Mouse (Mus musculus): Measurements from ENCODE around the gene Id2. TPM values are rescaled to one million over a fixed set of nuclear protein-coding genes. Genes with fewer than 3 reads are reported as not detected.

Gene Id2
- total and polyA plus RNA-seq, 2 experiments from 2014 or later: 239 to 515 TPM

DNA sequence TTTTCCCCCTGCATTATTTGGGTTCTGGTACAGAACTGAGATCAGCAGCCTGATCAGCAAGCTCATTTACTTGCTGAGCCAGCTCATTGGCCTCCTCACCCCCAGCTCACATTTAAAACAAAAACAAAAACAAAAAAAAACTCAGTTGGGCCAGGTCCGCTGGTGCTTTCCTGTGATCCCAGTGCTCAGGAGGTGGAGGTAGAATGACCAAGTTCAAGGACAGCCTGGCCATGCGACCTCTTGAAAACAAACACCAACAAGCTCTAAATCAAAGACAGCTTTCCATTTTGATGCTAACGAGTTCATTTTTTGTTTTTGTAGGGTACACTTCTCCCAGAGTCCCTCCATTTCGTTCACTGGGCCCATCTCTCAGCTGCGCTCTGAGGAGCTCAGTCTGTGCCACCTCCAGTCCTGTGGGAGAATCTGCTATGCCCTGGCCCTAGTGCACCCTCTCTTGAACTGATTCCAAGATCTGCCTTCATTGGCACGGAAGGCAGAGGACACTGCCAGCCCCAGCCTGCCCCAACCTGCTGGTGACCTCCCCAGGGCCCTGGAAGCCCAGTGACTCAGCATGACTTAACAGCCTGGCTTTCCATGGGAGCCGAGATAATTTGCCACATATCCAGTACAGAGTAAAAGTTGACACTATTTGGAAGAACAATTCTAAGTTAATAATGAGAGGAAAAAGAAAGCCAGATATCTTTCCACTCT lies 13.2 kb upstream of the Id2 start:
- Histone ChIP-seq H3K4me1 (ENCODE audit: insufficient read depth) (no peaks in the 10 kb centered on the region), H3K4me3 (ENCODE audit: low read depth, low read length) (no peak overlapping the region), H3K9me3 (ENCODE audit: low read length) (no peaks in the 10 kb centered on the region), H3K9ac (no peak overlapping the region), H3K36me3 (ENCODE audit: insufficient read depth) (no peaks in the 10 kb centered on the region), H3K27ac (ENCODE audit: low read depth, low read length) (no peak overlapping the region), H3K27me3 (ENCODE audit: insufficient read depth, low read length) (no peaks in the 10 kb centered on the region), H3K4me2 (ENCODE audit: low read depth) (no peak overlapping the region)
- ATAC-seq (peak; percentile 25; the same call in 1 of the 2 replicates), DNase-seq (no peak)
- WGBS: 49% methylated on average over 7 of the region's 7 CpGs
- TF ChIP-seq CTCF (IDR thresholded peaks at IDR 0.05; ENCODE audit: low read depth): no peak

GRCm38 (mm10) chr12:25108865-25109264 lies 11.9 kb upstream of the Id2 start:
- no peak for TF ChIP-seq CTCF (IDR thresholded peaks at IDR 0.05; ENCODE audit: low read depth)
- no peaks in the 10 kb centered on the region for H3K27me3 ChIP-seq (ENCODE audit: insufficient read depth, low read length)
- H3K4me3 ChIP-seq (ENCODE audit: low read depth, low read length): no peak overlapping the region
- no peak overlapping the region for H3K27ac ChIP-seq (ENCODE audit: low read depth, low read length)
- no peaks in the 10 kb centered on the region for H3K36me3 ChIP-seq (ENCODE audit: insufficient read depth)
- no peak overlapping the region for H3K9ac ChIP-seq
- no peaks in the 10 kb centered on the region for H3K4me1 ChIP-seq (ENCODE audit: insufficient read depth)
- 82% methylated on average over 2 of the region's 2 CpGs for WGBS
- H3K9me3 ChIP-seq (ENCODE audit: low read length): no peaks in the 10 kb centered on the region
- ATAC-seq (no peak), DNase-seq (no peak)
- no peak overlapping the region for H3K4me2 ChIP-seq (ENCODE audit: low read depth)

- Histone ChIP-seq H3K27ac (ENCODE audit: low read depth, low read length) (no peak overlapping the region), H3K9ac (no peak overlapping the region), H3K4me3 (ENCODE audit: low read depth, low read length) (no peak overlapping the region), H3K36me3 (ENCODE audit: insufficient read depth) (no peaks in the 10 kb centered on the region), H3K9me3 (ENCODE audit: low read length) (no peaks in the 10 kb centered on the region), H3K27me3 (ENCODE audit: insufficient read depth, low read length) (no peaks in the 10 kb centered on the region), H3K4me2 (ENCODE audit: low read depth) (no peak overlapping the region), H3K4me1 (ENCODE audit: insufficient read depth) (0 out of 2 replicates have a peak, but pooled peaks cover 7% of the 10 kb centered on the region)
- DNase-seq (no peak), ATAC-seq (no peak)
- TF ChIP-seq CTCF (IDR thresholded peaks at IDR 0.05; ENCODE audit: low read depth): no peak
Measured at GRCm38 (mm10) chr12:25104541-25104940, 7.6 kb upstream of the Id2 start.

DNA sequence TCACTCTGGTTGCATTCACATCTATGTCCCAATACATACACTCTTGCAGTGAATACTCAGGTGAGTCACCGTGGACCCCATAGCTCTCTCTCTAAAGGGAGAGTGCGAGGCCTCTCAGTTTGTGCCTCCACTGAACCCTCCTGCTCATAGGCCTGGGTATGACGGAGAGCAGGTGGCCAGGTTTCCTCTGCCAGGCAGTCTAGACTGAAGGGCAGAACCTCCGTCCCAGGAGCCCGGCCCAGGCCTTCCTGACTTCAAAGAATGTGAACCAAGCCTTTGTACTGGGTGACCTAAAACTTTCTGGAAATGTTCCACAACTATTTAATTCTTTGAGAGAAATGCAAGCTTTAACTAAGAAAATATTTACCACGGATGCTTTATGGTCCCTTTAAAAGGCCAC lies 7.0 kb upstream of the Id2 start:
- ATAC-seq (no peak), DNase-seq (no peak)
- Histone ChIP-seq H3K4me2 (ENCODE audit: low read depth) (no peak overlapping the region), H3K27ac (ENCODE audit: low read depth, low read length) (no peak overlapping the region), H3K36me3 (ENCODE audit: insufficient read depth) (no peaks in the 10 kb centered on the region), H3K4me1 (ENCODE audit: insufficient read depth) (0 out of 2 replicates have a peak, but pooled peaks cover 7% of the 10 kb centered on the region), H3K9ac (no peak overlapping the region), H3K27me3 (ENCODE audit: insufficient read depth, low read length) (no peaks in the 10 kb centered on the region), H3K9me3 (ENCODE audit: low read length) (no peaks in the 10 kb centered on the region), H3K4me3 (ENCODE audit: low read depth, low read length) (no peak overlapping the region)
- 78% methylated on average over 6 of the region's 6 CpGs for WGBS
- no peak for TF ChIP-seq CTCF (IDR thresholded peaks at IDR 0.05; ENCODE audit: low read depth)

- H3K36me3 ChIP-seq (ENCODE audit: insufficient read depth): no peaks in the 10 kb centered on the region
- ATAC-seq (no peak), DNase-seq (no peak)
- WGBS: 29% methylated on average over 5 of the region's 5 CpGs
- no peak overlapping the region for H3K4me3 ChIP-seq (ENCODE audit: low read depth, low read length)
- peak overlapping the region; percentile 95 for H3K4me2 ChIP-seq (ENCODE audit: low read depth)
- H3K9ac ChIP-seq: no peak overlapping the region
- no peak for TF ChIP-seq CTCF (IDR thresholded peaks at IDR 0.05; ENCODE audit: low read depth)
- peaks cover 22% of the 10 kb centered on the region for H3K4me1 ChIP-seq (ENCODE audit: insufficient read depth)
- H3K27me3 ChIP-seq (ENCODE audit: insufficient read depth, low read length): no peaks in the 10 kb centered on the region
- H3K27ac ChIP-seq (ENCODE audit: low read depth, low read length): no peak overlapping the region
- no peaks in the 10 kb centered on the region for H3K9me3 ChIP-seq (ENCODE audit: low read length)
Measured at GRCm38 (mm10) chr12:25101389-25101788, 4.4 kb upstream of the Id2 start.

GRCm38 (mm10) chr12:25100411-25101217 lies 3.7 kb upstream of the Id2 start:
- no peaks in the 10 kb centered on the region for H3K27me3 ChIP-seq (ENCODE audit: insufficient read depth, low read length)
- peak; percentile 58 for DNase-seq
- 2% methylated on average over 55 of the region's 59 CpGs for WGBS
- TF ChIP-seq CTCF (IDR thresholded peaks at IDR 0.05; ENCODE audit: low read depth): no peak
- no peaks in the 10 kb centered on the region for H3K36me3 ChIP-seq (ENCODE audit: insufficient read depth)
- H3K4me2 ChIP-seq (ENCODE audit: low read depth): peak overlapping the region; percentile 95
- no peak for ATAC-seq
- H3K4me3 ChIP-seq (ENCODE audit: low read depth, low read length): peak overlapping the region; percentile 69
- no peaks in the 10 kb centered on the region for H3K9me3 ChIP-seq (ENCODE audit: low read length)
- peak overlapping the region; percentile 71 for H3K9ac ChIP-seq
- peak overlapping the region; percentile 92 for H3K27ac ChIP-seq (ENCODE audit: low read depth, low read length)
- H3K4me1 ChIP-seq (ENCODE audit: insufficient read depth): peaks cover 22% of the 10 kb centered on the region

All from forebrain, postnatal 0 days (tissue).